Mouse (Mus musculus) ES-Bruce4 (cell line): ENCODE data around the gene Wdr63.

Experiments used
- CTCF ChIP-seq: IDR thresholded peaks from one replicate; pipeline ENCODE4 v1.8.1; 2011; ENCODE audit warnings: low read depth, low read length
- POLR2A ChIP-seq: IDR thresholded peaks from one replicate; pipeline ENCODE4 v1.8.1; 2011; ENCODE audit warnings: low read length; ENCODE audit not compliant: insufficient read depth

- no peak for TF ChIP-seq POLR2A
- TF ChIP-seq CTCF: no peak
Measured at GRCm38 (mm10) chr3:146146131-146146530, 38.2 kb upstream of the Wdr63 start.
